Mouse (Mus musculus) thymus, adult 2 months (tissue): ENCODE results near the gene Galnt17.

Experiments used
- CTCF ChIP-seq: fragments of 200-500 bp; IDR thresholded peaks from 2 replicates; pipeline ENCODE4 v1.5.1; 2012; ENCODE audit warnings: mild to moderate bottlenecking, control low read depth, low read length, moderate library complexity, borderline replicate concordance; ENCODE audit not compliant: control insufficient read depth, poor library complexity, insufficient read depth; ENCODE audit errors: extremely low read depth
- POLR2A ChIP-seq: fragments of 200-500 bp; IDR thresholded peaks from 2 replicates; pipeline ENCODE4 v1.6.1; 2012; ENCODE audit warnings: mild to moderate bottlenecking, low read length, control low read depth, moderate library complexity; ENCODE audit not compliant: control insufficient read depth, poor library complexity, insufficient read depth; ENCODE audit errors: extremely low read depth

DNA sequence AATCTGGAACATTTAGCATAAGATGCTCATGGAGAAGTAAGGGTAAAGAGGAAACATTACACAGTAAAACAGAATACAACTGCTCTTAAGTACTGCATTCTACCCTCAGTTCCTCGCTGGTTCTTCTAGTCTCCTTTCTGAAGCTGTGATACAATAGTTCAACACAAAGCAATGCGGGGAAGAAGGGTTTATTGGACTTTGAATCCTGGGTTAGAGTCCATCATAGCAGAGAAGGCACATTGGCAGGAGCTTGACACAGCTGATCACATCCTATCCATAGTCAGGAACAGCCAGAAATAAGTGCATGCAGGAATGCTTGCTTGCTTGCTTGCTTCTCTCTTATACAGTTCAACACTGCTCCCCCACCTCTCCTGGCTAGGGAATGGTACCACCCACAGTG lies 267.9 kb downstream of the Galnt17 start:
- TF ChIP-seq CTCF (no peak), POLR2A (no peak)
